Mouse (Mus musculus) thymus, adult 18-20 months (tissue): ENCODE data around the gene Il12rb2.
A peak's percentile ranks its signal among the peaks of the same experiment; 100 is the strongest.

Experiments
- DNase-seq, 2 experiments: peaks; one replicate each; pipeline ENCODE4 v3.0.0; 2022; ENCODE audit warnings: mixed read lengths in 2 of 2

Gene Il12rb2

DNA sequence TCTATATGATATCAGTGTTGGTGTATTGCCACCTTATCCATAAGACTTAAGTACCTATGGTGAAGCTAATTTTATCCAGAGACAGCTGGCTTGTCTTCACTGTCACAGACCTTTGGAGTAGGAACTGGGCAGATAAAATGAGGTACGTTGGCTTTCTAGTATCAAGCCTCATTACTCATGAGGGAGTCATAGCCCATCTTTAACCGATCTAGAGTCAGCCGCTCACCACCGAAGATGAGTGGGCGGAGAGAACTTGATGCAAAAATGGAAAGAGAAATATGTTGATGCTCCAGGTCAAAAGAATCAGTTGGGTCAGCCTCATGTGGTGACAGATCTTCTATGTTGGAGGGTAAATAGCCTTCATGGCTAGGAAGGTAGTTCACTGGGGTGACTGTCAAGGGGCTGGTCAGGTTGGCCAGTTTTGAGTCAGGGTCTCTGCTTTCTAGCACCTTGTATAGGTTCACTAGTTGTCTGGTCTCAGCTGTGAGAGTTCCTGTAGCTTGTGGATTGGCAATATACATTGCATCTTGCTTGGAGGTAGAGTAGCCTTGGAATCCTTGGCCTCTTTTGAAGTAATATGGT lies 83.9 kb downstream of the Il12rb2 start:
- no peak for DNase-seq

GRCm38 (mm10) chr6:67282897-67283296 lies 93.1 kb downstream of the Il12rb2 start:
- no peak for DNase-seq

DNA sequence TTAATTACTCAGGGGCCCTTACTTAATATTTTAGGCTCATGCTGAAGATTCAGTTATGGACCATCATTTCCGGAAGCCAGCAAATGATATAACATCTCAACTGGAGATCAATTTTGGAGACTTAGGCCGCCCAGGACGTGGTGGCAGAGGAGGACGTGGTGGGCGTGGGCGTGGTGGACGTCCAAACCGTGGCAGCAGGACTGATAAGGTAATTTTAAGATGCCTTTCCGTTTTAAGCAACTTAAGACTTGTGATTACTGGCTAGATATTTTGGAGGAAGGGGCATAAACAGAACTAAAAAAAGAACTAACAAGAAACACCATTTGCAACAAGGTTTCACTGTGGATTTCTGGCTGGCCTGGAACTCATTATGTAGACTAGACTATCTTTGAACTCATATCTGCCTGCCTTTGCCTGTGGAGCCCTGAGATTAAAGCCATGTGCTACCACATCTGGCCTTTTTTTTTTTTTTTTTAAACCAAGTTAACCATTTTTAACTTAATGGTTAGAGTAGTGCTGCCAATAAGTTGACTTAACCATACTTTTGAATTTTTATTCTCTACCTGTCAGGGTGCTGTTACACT lies 94.3 kb downstream of the Il12rb2 start:
- DNase-seq, result no peak

DNA sequence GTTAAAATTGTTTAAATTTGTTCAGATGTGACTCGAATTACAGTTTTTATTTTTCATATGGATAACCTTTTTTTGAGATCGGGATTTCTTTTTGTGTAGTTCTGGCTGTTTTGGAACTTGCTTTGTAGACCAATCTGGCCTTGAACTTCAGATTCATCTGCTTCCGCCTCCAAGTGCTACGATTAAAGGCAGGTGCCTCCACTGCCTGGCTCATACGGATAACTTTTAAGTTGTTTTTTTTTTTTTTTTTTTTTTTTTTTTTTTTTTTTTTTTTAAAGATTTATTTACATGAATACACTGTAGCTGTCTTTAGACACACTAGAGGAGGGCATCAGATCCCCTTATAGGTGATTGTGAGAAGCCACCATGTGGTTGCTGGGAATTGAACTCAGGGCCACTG lies 98.0 kb downstream of the Il12rb2 start:
- DNase-seq, result no peak

DNA sequence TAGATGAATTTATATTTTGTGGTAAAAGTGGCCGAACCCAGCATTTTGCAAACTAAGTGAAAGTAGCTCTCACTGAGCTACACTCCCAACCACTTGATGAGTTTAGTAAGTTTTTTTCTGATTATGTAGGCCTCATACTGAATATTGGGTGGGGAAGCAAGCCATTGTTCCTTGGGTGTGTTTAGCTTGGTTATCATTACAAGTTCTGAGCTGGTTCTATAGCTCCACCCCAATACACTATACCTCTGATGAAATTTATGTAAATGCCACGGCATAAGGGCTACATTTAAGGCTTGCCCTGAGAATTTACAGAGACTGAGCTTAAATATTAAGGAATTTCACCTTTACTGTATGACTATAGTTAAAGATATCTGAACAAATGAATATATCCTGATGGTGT lies 106.5 kb downstream of the Il12rb2 start:
- no peak for DNase-seq

DNA sequence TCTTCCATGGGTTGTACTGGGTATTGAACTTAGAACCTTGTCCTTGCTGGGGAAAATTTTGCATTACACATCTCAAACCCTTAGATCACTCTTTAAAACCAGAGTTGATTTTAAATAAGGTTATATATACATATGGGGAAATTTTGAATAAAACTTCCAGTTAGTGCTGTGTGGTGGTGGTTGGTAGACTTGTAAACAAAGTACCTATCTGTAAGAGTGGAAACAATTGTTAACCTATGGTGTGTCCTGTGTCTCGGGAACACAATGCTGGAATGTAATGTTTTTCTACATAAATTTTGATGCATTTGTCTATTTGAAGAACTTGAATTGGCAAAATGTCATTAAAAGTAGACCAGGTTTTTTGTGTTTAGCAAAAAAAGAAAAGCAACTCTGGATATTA lies 107.0 kb downstream of the Il12rb2 start:
- DNase-seq, result no peak

DNA sequence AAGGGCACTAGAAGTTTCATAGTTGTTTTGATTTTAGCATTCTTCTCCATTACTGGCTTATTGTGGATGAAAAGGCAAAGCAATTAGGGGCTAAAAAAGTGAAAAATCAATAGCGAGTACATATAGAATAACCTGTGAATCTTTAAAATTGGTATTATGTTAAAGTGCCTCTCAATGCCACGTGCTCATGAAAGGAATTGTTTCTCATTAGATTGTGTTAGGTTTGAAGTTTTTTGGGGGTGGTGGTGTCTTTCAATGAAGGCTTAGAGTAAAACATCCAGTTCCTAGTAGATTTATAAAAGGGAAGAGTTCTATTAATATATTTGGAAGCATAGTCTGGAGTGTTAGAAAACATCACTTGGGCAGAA lies 107.8 kb downstream of the Il12rb2 start:
- no peak for DNase-seq

DNA sequence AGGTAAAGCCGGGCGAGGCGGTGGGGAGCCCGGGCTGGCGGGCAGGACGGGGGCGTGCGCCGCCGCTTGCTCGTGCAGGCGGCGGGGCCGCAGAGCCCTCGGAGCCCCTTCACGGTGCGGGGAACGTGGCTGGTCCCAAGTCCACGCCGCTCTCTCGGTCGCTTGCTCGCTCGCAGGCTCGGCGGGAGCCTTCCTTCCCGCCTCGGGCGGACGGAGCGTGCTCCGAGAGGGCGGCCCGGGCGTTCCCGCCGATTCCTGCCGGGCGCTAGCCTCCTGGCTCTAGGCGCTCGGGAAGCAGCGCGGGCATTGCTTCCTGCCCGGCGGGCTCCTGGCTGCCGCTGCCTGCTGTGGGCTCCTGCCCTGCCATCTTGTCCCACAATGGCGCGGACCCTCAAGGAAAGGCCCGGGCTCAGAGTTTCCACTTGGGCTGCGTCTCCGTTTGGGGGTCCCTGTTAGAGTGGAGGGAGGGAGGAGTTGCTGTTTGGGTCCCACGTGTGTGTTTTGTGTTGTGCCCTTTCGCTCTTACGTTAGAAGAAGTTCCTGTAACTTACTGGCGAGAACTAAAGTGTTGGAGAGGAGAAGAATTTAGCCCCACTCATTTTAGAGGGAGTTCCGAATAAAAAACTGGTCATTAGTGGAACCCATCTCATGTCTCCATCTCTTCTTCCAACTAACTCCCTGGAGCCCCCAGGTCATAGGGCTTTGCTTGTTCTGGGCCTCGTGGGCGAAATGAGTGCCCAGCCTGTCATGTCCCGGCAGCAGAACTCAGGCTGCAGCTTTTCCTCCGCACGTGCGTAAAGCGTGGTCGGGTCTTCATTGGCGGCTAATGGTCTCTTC lies 108.4 kb downstream of the Il12rb2 start:
- DNase-seq, result peak; percentile 34 to 36

DNA sequence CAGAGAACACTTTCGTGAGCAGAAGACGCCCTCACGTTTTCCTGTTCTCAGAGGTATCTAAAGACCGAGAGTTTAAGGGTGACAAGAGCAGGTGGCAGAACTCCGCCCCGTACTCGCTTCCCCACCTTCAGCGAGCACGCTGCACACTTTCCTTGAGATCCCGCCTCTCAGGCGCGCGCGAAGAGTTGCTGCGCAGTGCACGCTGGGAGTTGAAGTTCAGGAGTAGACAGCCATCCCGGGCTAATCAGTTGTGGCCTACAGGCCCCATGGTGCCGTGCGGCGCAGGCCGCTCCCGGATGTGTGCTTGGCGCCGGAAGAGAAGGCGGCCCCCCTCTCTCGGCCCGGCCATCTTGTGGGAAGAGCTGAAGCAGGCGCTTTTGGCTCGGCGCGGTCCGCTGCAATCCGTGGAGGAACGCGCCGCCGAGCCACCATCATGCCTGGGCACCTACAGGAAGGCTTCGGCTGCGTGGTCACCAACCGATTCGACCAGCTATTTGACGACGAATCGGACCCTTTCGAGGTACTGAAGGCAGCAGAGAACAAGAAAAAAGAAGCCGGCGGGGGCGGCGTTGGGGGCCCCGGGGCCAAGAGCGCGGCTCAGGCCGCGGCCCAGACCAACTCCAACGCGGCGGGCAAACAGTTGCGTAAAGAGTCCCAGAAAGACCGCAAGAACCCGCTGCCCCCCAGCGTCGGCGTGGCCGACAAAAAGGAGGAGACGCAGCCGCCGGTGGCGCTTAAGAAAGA lies 109.2 kb downstream of the Il12rb2 start:
- peak; percentile 97 to 98 for DNase-seq

DNA sequence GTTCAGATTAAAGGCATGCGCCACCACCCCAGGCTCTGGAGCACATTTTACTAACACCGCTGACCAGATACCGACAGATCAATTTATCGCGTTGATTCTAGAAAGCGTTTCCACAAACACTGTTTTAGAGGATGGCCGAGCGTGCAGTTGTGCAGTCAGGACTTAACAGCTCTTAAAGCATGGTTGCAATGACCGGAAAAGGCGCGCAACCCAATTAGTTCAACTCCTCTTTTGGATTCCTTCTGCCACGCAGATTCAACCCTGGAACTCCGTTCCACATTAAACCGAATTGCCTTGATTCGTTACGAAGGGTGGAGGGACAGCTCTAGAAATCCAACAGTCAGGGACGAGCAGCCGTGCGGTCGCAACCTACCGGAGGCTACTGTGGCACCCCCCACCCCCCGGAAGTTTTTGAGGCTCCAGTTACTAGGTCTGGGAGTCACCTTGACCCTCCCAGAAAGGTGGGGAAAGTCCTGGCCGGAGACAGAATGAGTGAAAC lies 109.8 kb downstream of the Il12rb2 start:
- no peak for DNase-seq

DNA sequence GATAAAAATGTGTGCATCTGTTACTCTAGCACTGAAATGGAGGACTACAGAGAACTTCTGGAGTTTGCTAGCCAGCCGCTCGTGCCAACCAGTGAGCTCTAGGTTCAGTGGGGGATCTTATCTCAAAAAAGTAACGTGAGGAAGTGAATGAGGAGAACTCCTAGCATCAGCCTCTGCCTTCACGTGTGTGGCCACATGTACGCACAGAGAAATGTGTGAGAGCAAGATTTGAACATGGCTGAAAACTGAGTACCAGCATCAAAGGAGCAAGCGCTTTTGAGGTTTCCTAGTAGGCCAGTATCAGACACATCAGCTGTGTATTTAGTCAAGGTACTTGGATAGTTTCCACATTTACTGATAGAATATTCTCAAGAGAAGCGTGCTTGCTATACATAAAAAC lies 111.1 kb downstream of the Il12rb2 start:
- no peak for DNase-seq

DNA sequence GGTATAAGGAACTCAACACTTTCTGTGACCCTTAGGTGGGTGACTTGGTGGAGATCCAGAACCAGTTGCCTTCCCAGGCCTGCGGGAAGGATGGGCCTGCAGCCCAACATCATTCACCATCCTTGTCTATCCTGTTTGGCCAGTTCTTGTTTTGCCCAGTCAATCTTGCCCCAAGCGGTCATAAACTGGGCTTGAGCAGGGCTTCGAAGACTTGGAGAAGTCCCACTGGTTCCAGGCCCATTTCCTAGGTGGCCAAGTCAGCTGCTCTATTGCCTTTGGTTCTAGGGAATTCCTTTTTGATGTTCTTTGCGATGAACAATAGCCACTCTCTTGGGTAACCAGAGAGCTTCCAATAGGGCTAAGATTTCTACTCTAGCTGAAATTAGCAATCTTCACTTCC lies 124.9 kb downstream of the Il12rb2 start:
- no peak for DNase-seq

DNA sequence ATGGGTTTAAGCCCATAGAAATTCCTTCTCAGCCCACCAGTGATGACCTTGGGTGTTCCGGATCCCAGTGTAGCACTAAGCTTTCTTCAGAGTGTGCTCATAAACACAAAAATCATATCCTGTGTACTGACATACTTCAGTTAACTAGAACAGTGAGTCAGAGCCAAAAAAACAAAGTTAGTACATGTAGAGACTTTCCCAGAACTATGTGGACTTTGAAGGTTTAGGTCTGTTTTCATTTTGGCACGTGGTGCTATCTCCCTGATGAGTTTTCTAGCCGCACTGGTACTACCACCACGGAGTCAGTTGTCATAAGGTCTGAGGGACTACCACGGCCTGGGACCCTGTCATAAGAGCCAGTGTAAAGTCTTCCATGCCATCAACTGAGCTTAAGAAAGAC lies 131.5 kb downstream of the Il12rb2 start:
- DNase-seq, result no peak

GRCm38 (mm10) chr6:67243765-67244420 lies 132.1 kb downstream of the Il12rb2 start:
- no peak for DNase-seq
